Mouse (Mus musculus): ENCODE data around the gene Etfbkmt.
"Not testable (repeated sequence)": the region's sequence is repeated elsewhere in the genome, so short reads cannot be mapped to it uniquely, and the experiment has no call there.

Gene Etfbkmt

GRCm38 (mm10) chr6:149132311-149133077 lies 7.2 kb upstream of the Etfbkmt start:
- peak; percentile 24 for DNase-seq (ENCODE audit: low read depth, low spot score)

GRCm38 (mm10) chr6:149134391-149135150 lies 5.1 kb upstream of the Etfbkmt start:
- no peak for DNase-seq (ENCODE audit: low read depth, low spot score)

GRCm38 (mm10) chr6:149135631-149136030 lies 4.0 kb upstream of the Etfbkmt start:
- DNase-seq (ENCODE audit: low read depth, low spot score) = no peak

GRCm38 (mm10) chr6:149137936-149138335 lies 1.7 kb upstream of the Etfbkmt start:
- no peak for DNase-seq (ENCODE audit: low read depth, low spot score)

- DNase-seq (ENCODE audit: low read depth, low spot score) = no peak
Measured at GRCm38 (mm10) chr6:149139011-149139410, 638 bp upstream of the Etfbkmt start.

GRCm38 (mm10) chr6:149141393-149142173 lies 1.9 kb downstream of the Etfbkmt start:
- peak; percentile 42 for DNase-seq (ENCODE audit: low read depth, low spot score)

GRCm38 (mm10) chr6:149145143-149145542 lies 5.5 kb downstream of the Etfbkmt start:
- DNase-seq (ENCODE audit: low read depth, low spot score) = no peak

- no peak for DNase-seq (ENCODE audit: low read depth, low spot score)
Measured at GRCm38 (mm10) chr6:149148436-149149229, 9.0 kb downstream of the Etfbkmt start.

- DNase-seq (ENCODE audit: low read depth, low spot score) = no peak
Measured at GRCm38 (mm10) chr6:149152119-149152518, 12.5 kb downstream of the Etfbkmt start.

GRCm38 (mm10) chr6:149153473-149154115 lies 13.9 kb downstream of the Etfbkmt start:
- no peak for DNase-seq (ENCODE audit: low read depth, low spot score)

GRCm38 (mm10) chr6:149154116-149155030 lies 14.7 kb downstream of the Etfbkmt start:
- no peak for DNase-seq (ENCODE audit: low read depth, low spot score)

- no peak for DNase-seq (ENCODE audit: low read depth, low spot score)
Measured at GRCm38 (mm10) chr6:149155031-149155841, 15.6 kb downstream of the Etfbkmt start.

GRCm38 (mm10) chr6:149167038-149167437 lies 27.4 kb downstream of the Etfbkmt start:
- DNase-seq (ENCODE audit: low read depth, low spot score) = not testable (repeated sequence)

- DNase-seq (ENCODE audit: low read depth, low spot score) = no peak
Measured at GRCm38 (mm10) chr6:149167672-149168071, 28.0 kb downstream of the Etfbkmt start.

- no peak for DNase-seq (ENCODE audit: low read depth, low spot score)
Measured at GRCm38 (mm10) chr6:149168436-149168835, 28.8 kb downstream of the Etfbkmt start.

GRCm38 (mm10) chr6:149169965-149170364 lies 30.3 kb downstream of the Etfbkmt start:
- DNase-seq (ENCODE audit: low read depth, low spot score) = not testable (repeated sequence)

GRCm38 (mm10) chr6:149173831-149174625 lies 34.4 kb downstream of the Etfbkmt start:
- DNase-seq (ENCODE audit: low read depth, low spot score) = no peak

Measured in telencephalon, adult 2 months (tissue).